Mouse (Mus musculus) stomach, embryonic 16.5 days (tissue): ENCODE data around the gene Syt13. TPM values are rescaled to one million over a fixed set of nuclear protein-coding genes. Genes with fewer than 3 reads are reported as not detected.

ENCODE experiments used
- ATAC-seq: fragments of 200-750 bp; cut with Nextera tagmentation; 2 replicates; pipeline ENCODE4 v1.8.0; 2017; ENCODE audit warnings: moderate number of reproducible peaks, moderate TSS enrichment; ENCODE audit not compliant: insufficient read depth, low FRiP score
- H3K27ac ChIP-seq: fragments of 300-500 bp; sonication (generic); 2 replicates; pipeline ENCODE4 v1.5.1; 2014; ENCODE audit warnings: low read length
- H3K27me3 ChIP-seq: fragments of 300-500 bp; sonication (generic); 2 replicates; pipeline ENCODE4 v1.6.1; 2014; ENCODE audit warnings: low read length, control low read depth, mixed read lengths; ENCODE audit not compliant: control insufficient read depth, insufficient read depth
- H3K36me3 ChIP-seq: fragments of 300-500 bp; sonication (generic); 2 replicates; pipeline ENCODE4 v1.6.1; 2014; ENCODE audit warnings: low read length; ENCODE audit not compliant: control insufficient read depth, insufficient read depth
- H3K4me1 ChIP-seq: fragments of 300-500 bp; sonication (generic); 2 replicates; pipeline ENCODE4 v1.6.1; 2014; ENCODE audit warnings: low read length, control low read depth, mixed read lengths; ENCODE audit not compliant: control insufficient read depth, insufficient read depth
- H3K4me2 ChIP-seq: fragments of 300-500 bp; sonication (generic); 2 replicates; pipeline ENCODE4 v1.6.1; 2014; ENCODE audit warnings: low read depth, low read length, mixed read lengths
- H3K4me3 ChIP-seq: fragments of 300-500 bp; sonication (generic); replicated peaks from 2 replicates; pipeline ENCODE4 v1.5.1; 2014; ENCODE audit warnings: mild to moderate bottlenecking, low read length
- H3K9ac ChIP-seq: fragments of 300-500 bp; sonication (generic); 2 replicates; pipeline ENCODE4 v1.6.1; 2014; ENCODE audit warnings: low read length
- H3K9me3 ChIP-seq: fragments of 300-500 bp; sonication (generic); replicated peaks from 2 replicates; pipeline ENCODE4 v1.6.1; 2016; ENCODE audit warnings: low read length, control low read depth; ENCODE audit not compliant: control insufficient read depth
- WGBS: fragments of 180-500 bp; shearing (Covaris S2); extraction: QIAGEN DNeasy Blood & Tissue Kit; methylation state at CpG from one replicate; pipeline ENCODE4 v1.1.7; 2014; 5-methylcytosine and 5-hydroxymethylcytosine counted together
- polyA plus RNA-seq: library from polyadenylated mRNA; unstranded; fragments of >200 nt; fragmentation: Nextera tagmentation; extraction: Ambion mirVana; gene quantifications from 2 replicates; pipeline ENCODE4 v1.2.1, GENCODE M21; 2015

Gene Syt13
- polyA plus RNA-seq, 1 experiment from 2014 or later = 12.9 TPM

- ATAC-seq = no peak
- peak overlapping the region; percentile 72; the same call in 1 of the 2 replicates for H3K27ac ChIP-seq
- H3K9ac ChIP-seq = no peak overlapping the region
- peaks cover 4% of the 10 kb centered on the region; the same call in 1 of the 2 replicates for H3K4me1 ChIP-seq
- no peaks in the 10 kb centered on the region for H3K36me3 ChIP-seq
- H3K27me3 ChIP-seq = no peaks in the 10 kb centered on the region
- WGBS = 81% methylated on average over 6 of the region's 6 CpGs
- no peaks in the 10 kb centered on the region for H3K9me3 ChIP-seq
- no peak overlapping the region for H3K4me2 ChIP-seq
- H3K4me3 ChIP-seq = 0 out of 2 replicates have a peak overlapping the region, but pooled peaks have one; percentile 0
These were observed 29.9 kb upstream of the Syt13 start for GRCm38 (mm10) chr2:92884976-92885375.

GRCm38 (mm10) chr2:92886862-92887261, 28.0 kb upstream of the Syt13 start:
- 70% methylated on average over 3 of the region's 3 CpGs for WGBS
- Histone ChIP-seq H3K27ac (no peak overlapping the region), H3K36me3 (no peaks in the 10 kb centered on the region), H3K4me2 (no peak overlapping the region), H3K9me3 (no peaks in the 10 kb centered on the region), H3K4me3 (no peak overlapping the region), H3K4me1 (peaks cover 4% of the 10 kb centered on the region; the same call in 1 of the 2 replicates), H3K9ac (no peak overlapping the region), H3K27me3 (no peaks in the 10 kb centered on the region)
- ATAC-seq = no peak

- Histone ChIP-seq H3K4me2 (no peak overlapping the region), H3K9ac (no peak overlapping the region), H3K27me3 (no peaks in the 10 kb centered on the region), H3K9me3 (no peaks in the 10 kb centered on the region), H3K4me1 (no peaks in the 10 kb centered on the region), H3K27ac (no peak overlapping the region), H3K36me3 (no peaks in the 10 kb centered on the region), H3K4me3 (no peak overlapping the region)
- WGBS = 65% methylated on average over 4 of the region's 4 CpGs
- no peak for ATAC-seq
These were observed 22.4 kb upstream of the Syt13 start for GRCm38 (mm10) chr2:92892524-92892923.

GRCm38 (mm10) chr2:92903650-92904049, 11.2 kb upstream of the Syt13 start:
- 75% methylated on average over 13 of the region's 13 CpGs for WGBS

GRCm38 (mm10) chr2:92904307-92904859, 10.5 kb upstream of the Syt13 start:
- Histone ChIP-seq H3K4me3 (no peak overlapping the region), H3K27me3 (no peaks in the 10 kb centered on the region), H3K27ac (no peak overlapping the region), H3K36me3 (no peaks in the 10 kb centered on the region), H3K9me3 (no peaks in the 10 kb centered on the region), H3K4me1 (no peaks in the 10 kb centered on the region), H3K9ac (no peak overlapping the region), H3K4me2 (no peak overlapping the region)
- ATAC-seq = no peak
- 26% methylated on average over 8 of the region's 8 CpGs for WGBS

More at GRCm38 (mm10) chr2:92903650-92904049, 11.2 kb upstream of the Syt13 start:
- Histone ChIP-seq H3K4me3 (no peak overlapping the region), H3K9ac (no peak overlapping the region), H3K27ac (no peak overlapping the region), H3K4me2 (no peak overlapping the region), H3K9me3 (no peaks in the 10 kb centered on the region), H3K4me1 (no peaks in the 10 kb centered on the region), H3K36me3 (no peaks in the 10 kb centered on the region), H3K27me3 (no peaks in the 10 kb centered on the region)
- no peak for ATAC-seq

- H3K27ac ChIP-seq = no peak overlapping the region
- H3K9me3 ChIP-seq = no peaks in the 10 kb centered on the region
- H3K4me3 ChIP-seq = no peak overlapping the region
- no peak overlapping the region for H3K9ac ChIP-seq
- H3K4me1 ChIP-seq = peaks cover 3% of the 10 kb centered on the region; the same call in 1 of the 2 replicates
- H3K36me3 ChIP-seq = no peaks in the 10 kb centered on the region
- H3K27me3 ChIP-seq = peaks cover 10% of the 10 kb centered on the region; the same call in 1 of the 2 replicates
- no peak overlapping the region for H3K4me2 ChIP-seq
- no peak for ATAC-seq
- 54% methylated on average over 4 of the region's 4 CpGs for WGBS
These were observed 4.5 kb upstream of the Syt13 start for GRCm38 (mm10) chr2:92910371-92910770.

GRCm38 (mm10) chr2:92912312-92912711, 2.6 kb upstream of the Syt13 start:
- Histone ChIP-seq H3K4me1 (peaks cover 11% of the 10 kb centered on the region), H3K36me3 (no peaks in the 10 kb centered on the region), H3K27me3 (peaks cover 10% of the 10 kb centered on the region; the same call in 1 of the 2 replicates), H3K27ac (no peak overlapping the region), H3K4me2 (no peak overlapping the region), H3K4me3 (no peak overlapping the region), H3K9ac (no peak overlapping the region), H3K9me3 (no peaks in the 10 kb centered on the region)
- ATAC-seq = no peak

- H3K4me3 ChIP-seq = no peak overlapping the region
- H3K4me1 ChIP-seq = peaks cover 15% of the 10 kb centered on the region
- no peak for ATAC-seq
- H3K27me3 ChIP-seq = peaks cover 10% of the 10 kb centered on the region; the same call in 1 of the 2 replicates
- no peaks in the 10 kb centered on the region for H3K36me3 ChIP-seq
- no peak overlapping the region for H3K4me2 ChIP-seq
- 20% methylated on average over 9 of the region's 9 CpGs for WGBS
- no peak overlapping the region for H3K27ac ChIP-seq
- H3K9ac ChIP-seq = no peak overlapping the region
- no peaks in the 10 kb centered on the region for H3K9me3 ChIP-seq
These were observed 1.6 kb upstream of the Syt13 start for GRCm38 (mm10) chr2:92913295-92913694.

- WGBS = 17% methylated on average over 8 of the region's 10 CpGs
- peak overlapping the region; percentile 53 for H3K4me3 ChIP-seq
- peak overlapping the region; percentile 73; the same call in 1 of the 2 replicates for H3K9ac ChIP-seq
These were observed 1.0 kb downstream of the Syt13 start for GRCm38 (mm10) chr2:92915659-92916631.

More at GRCm38 (mm10) chr2:92915659-92916631, 1.0 kb downstream of the Syt13 start:
- Histone ChIP-seq H3K4me1 (peaks cover 21% of the 10 kb centered on the region), H3K4me2 (peak overlapping the region; percentile 80), H3K9me3 (no peaks in the 10 kb centered on the region), H3K27ac (no peak overlapping the region), H3K27me3 (peaks cover 10% of the 10 kb centered on the region; the same call in 1 of the 2 replicates), H3K36me3 (no peaks in the 10 kb centered on the region)
- no peak for ATAC-seq
